Mouse (Mus musculus) ES-CJ7 (cell line): Measurements from ENCODE around the gene Tex44.

Source experiments
- DNase-seq: peaks from one replicate; pipeline ENCODE4 v3.0.0; 2011; ENCODE audit warnings: low read depth, low spot score

Gene Tex44

DNA sequence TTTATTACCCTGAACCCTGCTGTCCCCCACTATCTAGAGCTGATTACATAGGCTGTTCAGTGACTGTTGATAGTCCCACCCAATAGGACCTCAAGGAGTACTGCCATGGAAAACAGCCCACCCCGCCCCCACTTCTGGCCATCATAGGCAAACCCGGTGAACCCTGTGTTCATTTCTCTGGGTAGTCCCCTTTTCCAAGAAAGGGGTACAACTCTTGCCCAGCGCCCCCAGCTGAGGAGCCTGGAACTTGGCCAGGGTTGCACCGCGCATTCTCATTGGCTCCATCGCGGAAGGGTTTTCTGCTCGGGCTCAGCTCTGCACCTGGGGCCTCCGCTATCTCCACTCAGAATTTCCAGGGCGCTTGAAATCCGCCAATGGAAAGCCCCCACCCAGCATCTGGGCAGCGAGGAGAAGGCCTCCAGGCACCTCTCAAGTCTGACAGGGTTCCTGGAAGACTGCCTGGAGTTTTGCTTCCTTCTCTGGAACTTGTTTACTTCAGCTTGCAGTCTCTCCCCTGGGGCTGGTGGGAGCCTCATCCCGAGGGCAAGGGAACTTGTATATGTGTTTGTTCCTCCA, 21.6 kb downstream of the Tex44 start:
- DNase-seq = no peak

DNA sequence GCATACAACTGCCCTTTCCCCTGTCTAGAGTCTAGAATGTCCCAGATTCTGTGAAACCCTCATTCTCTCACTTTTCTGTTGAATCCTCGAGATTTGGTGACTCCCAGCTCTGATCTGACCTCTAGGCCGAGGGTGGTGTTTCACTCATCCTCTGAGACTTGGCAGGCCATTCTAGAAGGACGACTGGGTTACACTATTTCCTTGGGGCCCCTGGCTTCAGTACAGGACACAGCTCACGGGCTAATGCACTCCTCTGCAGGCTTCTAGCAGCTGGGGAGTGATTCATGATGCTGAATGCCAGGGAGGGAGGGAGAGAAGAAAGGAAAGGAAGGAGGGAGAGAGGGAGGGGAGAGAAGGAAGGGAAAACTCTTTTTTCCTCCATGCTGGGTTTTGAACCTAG, 22.1 kb downstream of the Tex44 start:
- no peak for DNase-seq

DNA sequence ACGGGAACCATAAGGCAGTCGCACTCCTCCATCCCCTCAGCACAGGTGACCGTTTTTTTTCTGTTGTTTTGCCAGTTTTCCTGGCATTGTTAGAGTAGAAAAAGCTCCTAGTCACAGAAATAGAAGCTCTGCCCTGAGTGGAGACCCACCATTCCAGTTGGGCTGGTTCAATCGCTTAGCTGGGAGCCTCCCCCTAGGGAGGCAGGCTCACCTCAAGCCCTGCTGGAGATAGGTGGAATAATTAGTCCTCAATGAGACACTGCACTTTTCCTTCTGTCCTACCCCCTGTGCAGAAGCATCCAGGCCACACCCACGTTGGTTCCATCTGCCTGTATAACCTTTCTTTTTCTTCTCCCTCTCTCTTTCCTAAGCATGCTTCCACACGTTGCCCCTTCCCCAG, 23.8 kb downstream of the Tex44 start:
- peak; percentile 76 for DNase-seq

DNA sequence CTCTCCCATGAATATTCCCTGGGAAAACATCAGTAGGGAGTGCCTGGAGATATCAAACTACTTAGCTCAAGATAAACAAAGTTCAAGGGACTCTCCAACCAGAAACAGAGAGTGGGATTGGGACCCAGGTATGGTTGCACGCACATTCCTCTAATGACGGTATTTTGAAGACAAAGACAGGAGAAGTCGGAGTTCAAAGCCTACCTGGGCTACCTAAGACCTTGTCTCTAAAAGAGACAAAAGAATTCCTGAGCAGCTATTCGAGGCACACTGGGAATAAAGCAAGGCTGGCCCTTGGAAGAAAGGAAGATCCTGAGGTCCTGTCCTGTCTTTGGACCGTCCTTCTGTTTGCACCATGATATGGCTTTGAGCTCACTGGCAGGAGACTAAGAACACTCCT, 26.6 kb downstream of the Tex44 start:
- no peak for DNase-seq

GRCm38 (mm10) chr1:86456892-86457581, 30.9 kb downstream of the Tex44 start:
- peak; percentile 72 for DNase-seq

GRCm38 (mm10) chr1:86459371-86459770, 33.2 kb downstream of the Tex44 start:
- no peak for DNase-seq

- no peak for DNase-seq
These were observed 38.2 kb downstream of the Tex44 start for GRCm38 (mm10) chr1:86464223-86464874.

DNA sequence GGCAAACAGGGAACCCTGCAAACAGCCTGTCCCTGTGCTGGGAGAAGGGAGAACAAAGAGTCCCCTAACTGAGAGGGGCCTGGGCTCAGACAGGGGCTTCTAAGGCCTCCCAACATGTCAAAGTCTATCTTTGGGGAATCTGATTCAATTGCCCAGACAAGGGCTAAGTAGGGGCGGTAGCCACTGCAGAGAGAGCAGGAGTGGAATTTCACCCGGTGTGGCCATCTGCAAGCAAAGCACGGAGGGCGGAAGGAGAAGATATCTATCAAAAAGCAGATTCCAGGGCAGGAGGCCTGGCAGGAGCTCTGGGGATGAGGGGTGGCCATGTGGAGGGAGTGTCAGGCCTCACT, 38.7 kb downstream of the Tex44 start:
- no peak for DNase-seq

DNA sequence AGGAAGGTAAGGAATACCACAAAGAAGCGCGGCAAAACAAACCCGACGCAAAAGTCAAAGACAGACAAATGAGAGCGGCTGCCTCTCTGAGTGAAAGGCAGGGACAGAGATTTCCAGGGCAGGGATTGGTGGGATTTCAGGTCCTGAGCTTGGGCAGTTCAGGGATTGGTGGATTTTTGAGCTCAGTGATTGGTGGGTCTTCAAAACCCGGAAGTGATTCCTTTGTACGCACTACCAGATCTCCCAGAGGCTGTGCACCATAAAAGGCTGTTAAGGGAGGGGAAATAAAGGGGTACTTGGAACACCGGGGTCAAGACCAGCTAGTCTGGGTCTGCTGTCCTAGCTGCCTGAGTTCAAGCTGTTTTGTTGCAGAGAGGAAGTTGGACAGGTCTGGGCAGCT, 41.3 kb downstream of the Tex44 start:
- DNase-seq = peak; percentile 99

DNA sequence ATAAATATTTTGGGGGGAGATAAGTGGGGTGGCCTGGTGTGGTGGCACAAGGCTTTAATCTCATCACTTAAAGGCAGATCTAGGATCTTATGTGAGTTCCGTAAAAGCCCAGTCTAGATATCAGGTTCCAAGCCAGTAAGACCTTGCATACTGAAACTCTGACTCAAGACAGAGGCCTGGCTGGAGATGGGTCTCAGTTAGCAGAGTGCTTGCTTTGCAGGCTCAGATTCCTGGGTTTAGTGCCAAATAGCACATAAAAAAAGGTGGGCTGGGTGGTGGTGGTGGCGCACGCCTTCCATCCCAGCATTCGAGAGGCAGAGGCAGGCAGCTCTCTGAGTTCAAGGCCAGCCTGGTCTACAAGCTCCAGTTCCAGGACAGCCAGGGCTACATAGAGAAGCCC, 43.7 kb downstream of the Tex44 start:
- DNase-seq = no peak

DNA sequence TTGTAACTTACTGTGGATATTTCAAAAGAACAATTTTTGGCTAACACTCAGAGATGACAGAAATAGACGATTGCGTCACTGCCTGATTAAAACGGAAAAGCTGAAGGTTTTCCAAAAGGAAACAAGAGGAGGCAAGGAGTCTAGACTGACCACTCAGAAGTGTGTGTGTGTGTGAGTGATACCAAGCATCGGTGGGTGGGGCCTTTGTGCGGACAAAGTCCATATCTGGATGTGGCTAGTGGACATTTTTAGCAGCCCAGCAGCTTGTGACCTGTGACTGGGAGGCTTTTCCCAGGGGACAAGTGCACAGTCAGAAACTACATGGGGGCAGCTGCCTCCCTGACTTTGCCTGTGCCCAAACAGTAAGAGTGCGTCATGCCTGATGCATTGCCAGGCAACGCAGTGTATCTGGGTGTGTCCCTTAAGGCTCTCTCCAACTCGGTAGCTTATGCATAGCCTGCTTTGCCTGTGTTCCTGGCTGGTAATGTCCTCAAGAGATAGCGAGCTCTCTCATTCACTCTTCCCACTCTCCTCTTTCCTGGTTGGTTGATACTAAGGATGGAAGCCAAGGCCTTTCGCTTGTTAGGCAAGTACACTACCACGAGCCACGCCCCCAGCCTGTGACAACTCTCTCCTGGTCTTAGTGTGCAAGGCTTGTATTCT, 44.5 kb downstream of the Tex44 start:
- peak; percentile 91 for DNase-seq

DNA sequence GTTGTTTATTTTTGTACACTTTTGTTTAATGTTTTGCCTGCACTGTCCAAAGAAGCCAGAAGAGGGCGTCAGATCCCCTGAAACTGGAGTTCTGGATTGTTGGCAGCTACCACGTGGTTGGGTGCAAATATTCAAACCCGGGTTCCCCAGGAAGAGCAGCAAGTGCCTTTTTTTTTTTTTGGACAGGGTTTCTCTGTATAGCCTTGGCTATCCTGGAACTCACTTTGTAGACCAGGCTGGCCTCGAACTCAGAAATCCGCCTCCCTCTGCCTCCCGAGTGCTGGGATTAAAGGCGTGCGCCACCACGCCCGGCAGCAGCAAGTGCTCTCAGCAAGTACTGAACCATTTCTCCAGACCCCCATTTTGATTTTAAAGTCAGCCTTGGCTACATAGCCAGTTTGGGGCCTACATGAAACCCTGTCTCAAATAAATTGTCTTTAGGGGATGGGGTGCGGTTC, 45.4 kb downstream of the Tex44 start:
- DNase-seq = peak; percentile 92

DNA sequence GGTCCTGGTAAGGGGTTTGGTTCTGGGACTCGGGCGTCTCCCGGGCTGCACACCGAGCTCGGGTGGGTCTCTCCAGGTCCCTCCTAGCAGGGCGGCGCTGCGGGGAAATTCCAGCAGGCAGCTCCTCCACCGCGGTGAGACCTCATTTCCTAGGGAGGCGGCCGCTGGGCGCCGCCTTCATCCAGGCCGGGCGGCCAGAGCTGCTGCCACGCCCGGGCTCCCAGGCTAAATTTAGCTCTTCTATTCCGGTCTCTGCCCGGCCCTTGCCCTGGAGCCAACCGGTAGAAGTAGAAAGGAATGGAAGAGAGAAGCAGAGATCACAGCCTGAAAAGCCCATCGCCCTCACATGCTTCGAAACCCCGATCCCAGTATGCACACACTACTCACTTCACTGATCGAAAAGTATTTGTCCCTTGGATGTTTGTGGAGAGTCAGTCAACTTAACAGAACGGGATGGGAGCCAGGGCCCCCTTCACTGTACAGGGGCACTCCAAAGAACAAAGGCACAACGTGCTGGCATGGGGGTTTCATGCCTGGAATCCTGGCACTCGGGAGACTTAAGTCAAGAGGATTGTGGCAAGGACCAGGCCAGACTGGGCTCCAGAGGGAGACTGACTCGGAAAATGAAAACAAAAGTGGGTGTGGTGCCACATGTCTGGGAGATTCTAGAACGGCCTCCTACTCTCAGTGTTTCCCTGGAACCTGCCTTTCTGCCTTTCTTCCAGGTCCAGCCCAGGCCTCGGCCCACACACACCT, 46.2 kb downstream of the Tex44 start:
- DNase-seq = peak; percentile 90

DNA sequence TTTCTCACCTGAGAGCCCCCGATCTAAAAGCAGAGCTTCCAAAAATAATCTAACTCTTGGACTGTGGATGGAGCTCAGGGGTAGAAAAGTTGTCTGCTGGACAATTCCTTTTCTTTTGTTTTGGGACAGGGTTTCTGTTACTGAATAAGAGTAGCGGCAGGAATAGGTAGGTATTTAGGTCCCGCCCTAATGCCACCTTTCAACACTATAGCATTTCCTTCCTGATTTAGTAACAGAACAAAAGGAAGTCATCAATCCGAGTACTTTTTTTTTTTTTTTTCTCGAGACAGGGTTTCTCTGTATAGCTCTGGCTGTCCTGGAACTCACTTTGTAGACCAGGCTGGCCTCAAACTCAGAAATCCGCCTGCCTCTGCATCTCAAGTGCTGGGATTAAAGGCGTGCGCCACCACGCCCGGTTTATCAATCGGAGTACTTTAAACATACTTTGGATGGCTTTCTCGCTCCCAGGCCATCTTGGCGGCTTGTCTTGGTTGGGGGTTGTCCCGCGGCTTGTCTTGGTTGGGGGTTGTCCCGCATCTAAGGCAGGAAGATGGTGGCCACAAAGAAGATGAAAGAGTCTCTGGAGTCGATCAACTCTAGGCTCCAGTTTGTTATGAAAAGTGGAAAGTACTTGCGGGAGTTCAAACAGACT, 47.1 kb downstream of the Tex44 start:
- peak; percentile 76 for DNase-seq
